Mouse (Mus musculus) mouse trophoblast stem cell (cell line): ENCODE data around the gene Zfp710.
"Not testable (repeated sequence)": the region's sequence is repeated elsewhere in the genome, so short reads cannot be mapped to it uniquely, and the experiment has no call there.

Experiments used
- in situ Hi-C, 2 experiments: fragments of 300-500 bp; cut with MseI, MboI; formaldehyde crosslinking; loops; 2 replicates in 1 of 2; 3 replicates in 1 of 2; pipeline ENCODE4 v1.15.1; 2025

Gene Zfp710

DNA sequence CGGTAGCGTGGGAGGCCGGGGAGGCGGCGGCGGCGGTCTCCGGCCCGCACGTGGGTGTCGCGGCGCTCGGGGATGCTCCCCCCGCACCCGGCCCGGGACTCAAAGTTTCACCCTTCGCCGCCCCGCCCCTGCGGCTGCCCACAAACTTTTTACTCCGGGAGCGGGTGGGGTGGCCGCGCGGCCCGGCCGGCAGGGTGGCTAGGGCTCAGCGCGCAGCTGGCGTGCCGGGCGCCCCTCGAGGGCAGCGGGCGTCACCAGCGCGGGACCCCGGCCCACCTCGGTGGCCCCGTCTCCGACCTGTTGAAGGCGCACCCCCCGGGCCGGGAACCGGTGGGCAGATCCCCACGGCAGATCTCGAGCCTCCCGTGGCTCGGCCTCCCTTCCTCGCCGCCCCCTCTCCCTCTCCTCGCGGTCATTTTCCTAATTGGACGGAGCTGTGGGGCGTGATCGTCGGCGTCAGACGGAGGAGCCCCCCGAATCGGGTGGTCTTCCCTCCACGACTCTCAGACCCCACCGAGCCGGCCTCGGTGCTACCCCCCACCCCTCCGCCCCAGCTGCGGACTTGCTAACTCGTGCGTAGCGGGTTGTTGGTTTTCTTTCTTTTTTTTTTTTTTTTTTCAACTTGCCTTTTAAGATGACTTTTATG lies 2.5 kb downstream of the Zfp710 start:
- in situ Hi-C loops = no loop called here

DNA sequence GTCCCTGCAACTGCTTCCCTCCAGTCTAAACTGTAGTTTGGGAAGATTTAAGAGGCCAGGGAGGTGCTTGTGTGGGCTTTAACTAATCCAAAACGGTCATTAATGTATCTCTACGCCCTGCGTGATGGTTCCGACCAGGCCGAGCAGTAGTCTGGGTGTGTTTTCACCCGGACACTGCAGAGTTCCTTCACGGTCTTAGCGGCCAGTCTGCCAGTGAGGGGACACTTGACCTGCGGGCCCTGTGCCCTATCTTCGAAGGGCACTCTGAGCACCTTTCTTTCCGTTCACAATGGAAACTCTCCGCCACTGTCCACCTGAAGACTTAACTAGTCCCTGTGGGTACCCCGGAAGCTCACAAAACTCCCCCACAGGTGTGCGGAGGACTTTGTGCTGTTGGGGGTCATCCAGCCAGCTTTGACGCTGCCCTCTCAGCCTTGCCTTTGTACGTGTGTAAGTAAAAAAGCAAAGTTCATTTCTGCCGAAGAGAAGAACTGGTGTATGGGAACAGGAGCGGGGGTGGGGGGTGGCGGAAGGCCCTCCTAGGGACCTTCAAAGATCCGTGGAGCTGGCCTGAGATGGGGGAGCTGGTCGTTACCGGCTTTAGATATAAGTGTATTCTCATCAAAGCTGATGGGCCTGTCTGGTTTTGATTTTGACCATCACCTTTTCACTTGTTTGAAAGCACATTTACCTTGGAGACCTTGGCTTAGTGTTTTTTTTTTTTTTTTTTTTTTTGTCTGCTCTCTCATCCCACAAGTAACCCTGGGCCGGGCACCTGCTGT lies 3.2 kb downstream of the Zfp710 start:
- in situ Hi-C loops = no loop called here

DNA sequence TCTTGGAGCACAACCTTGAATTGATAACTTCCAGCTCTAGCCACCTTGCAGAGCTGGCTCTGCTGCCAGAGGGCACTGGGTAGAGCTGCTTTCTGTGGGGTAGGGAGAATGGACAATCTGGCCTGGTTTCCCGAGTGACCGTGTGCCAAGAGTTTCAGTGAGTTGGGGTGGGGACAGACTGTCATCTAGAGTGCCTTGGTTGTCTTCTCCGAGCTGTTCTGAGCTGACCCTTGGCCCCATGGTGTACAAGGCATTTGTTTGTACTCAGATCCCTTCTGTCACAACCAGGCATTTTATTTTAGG lies 3.8 kb downstream of the Zfp710 start:
- in situ Hi-C loops = no loop called here

- in situ Hi-C loops = no loop called here
These were observed 5.4 kb downstream of the Zfp710 start for GRCm38 (mm10) chr7:80030009-80030408.

DNA sequence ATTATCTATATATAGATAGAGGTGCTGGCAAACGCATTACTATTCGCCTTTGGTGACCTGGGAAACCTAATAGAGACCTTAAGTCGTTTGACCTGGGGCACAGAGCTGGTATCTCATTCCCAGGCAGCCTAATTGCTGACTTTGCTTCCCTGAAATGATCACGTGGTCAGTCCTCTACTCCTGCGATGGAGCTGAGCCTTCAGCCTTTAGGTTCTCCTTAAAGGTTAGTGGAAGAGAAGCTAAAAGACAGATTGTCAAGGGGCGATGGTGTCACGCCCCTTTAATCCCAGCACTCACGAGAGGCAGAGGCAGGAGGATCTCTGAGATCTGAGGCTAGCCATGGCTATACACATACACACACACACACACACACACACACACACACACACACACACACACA lies 5.9 kb downstream of the Zfp710 start:
- in situ Hi-C loops = no loop called here

DNA sequence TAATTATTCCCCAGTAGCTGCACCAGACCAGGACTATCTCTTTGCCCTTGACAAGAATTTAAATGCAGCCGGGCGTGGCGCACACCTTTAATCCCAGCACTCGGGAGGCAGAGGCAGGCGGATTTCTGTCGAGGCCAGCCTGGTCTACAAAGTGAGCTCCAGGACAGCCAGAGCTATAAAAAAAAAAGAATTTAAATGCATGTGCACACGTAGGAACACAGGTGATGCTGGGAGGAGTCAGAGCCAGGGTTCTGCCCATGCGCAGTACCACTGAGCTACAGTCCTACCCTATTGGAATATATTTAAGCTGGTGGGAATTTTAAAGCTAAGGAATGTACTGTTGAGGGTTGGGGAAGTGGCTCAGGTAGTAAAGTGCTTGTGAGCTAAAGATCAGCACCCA lies 6.4 kb downstream of the Zfp710 start:
- in situ Hi-C loops = no loop called here

DNA sequence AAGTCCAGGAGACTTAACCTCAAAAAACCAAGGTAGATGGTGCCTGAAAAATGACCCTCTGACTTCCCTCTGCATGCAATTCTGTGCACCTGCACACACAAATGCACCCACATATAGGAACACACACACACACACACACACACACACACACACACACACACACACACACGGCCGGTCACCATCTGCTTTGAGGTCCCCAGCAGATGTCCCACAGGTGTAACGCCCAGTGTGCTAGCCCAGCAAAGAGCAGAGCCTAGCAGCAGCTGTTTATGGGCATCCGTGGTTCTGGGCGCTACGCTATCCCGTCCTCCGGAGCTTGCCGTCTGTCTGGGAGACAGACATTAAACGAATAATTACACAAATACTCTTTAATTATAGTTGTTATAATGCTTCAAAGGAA lies 6.9 kb downstream of the Zfp710 start:
- in situ Hi-C loops = no loop called here

DNA sequence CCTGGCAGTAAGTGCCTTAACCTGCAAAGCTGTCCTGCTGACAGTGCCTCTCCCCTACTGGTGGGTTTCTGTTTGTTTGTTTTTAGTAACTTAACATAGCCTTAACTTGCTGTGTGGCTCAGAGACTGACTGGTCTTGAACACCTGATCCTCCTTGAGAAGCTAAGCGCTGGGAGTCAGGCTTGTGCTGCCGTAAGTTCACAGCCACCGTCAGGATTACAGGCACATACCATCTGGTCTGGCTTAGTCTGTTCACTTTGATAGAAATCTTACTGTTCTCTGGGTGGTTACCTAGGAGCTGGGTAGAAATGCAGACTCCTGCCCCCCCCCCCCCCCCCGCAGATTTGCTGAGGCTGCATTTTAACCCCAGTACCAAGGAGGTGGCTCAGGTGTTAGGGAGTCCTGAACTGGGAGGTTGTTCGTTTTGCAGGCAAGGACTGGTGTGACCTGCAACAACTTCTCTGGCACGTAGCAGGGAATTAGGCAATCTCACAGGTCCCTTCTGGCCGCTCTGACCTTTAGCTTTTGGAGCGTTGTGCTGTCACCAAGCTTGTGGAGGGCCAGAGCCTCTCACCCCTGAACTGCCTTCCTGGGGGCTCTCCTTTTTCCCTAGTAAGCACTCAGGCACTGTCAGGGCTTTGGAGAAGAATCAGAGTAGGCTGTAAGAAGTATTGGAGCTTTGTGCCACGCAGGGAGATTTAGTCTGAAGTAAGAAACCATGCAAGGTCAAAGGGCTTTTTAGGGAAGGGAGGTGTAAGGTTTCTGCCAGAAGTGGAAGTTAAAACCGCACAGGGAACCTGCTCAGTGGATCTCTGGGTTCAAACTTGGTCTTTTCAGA lies 7.8 kb downstream of the Zfp710 start:
- in situ Hi-C loops = no loop called here

- in situ Hi-C loops = no loop called here
These were observed 8.6 kb downstream of the Zfp710 start for GRCm38 (mm10) chr7:80033064-80033717.

DNA sequence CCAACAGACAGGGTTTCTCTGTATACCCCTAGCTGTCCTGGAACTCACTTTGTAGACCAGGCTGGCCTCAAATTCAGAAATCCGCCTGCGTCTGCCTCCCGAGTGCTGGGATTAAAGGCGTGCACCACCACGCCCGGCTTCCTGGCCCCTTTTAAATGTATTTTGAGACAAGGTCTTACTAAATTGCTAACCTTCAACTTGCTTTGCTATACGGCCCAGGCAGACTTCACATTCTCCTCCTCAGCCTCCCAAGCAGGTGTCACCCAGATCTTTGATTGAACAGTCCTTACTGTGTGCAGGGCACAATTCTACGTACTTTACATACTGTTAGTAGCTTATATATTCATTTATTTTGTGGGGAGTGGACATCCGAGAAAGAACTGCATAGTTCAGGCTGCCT lies 9.2 kb downstream of the Zfp710 start:
- in situ Hi-C loops = no loop called here

DNA sequence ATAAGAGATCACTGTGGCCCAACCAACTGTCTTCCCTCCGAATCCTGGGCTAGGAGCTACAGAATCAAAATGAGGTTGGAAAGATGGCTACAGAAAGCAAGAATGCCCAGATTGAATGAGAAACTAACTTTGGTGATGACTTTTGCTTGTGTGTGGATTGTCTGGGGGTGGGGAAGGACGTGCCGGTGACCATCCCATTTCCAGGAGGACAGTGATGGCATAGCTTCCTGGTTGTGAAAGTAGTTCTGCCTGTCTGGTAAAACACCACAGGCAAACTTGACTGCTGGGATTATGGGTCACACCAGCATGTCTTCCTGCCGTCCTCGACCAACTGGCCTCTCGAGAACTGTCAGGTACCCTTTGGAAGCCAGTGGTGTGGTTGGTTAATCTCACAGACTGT lies 10.5 kb downstream of the Zfp710 start:
- in situ Hi-C loops = no loop called here

GRCm38 (mm10) chr7:80035748-80036147 lies 11.1 kb downstream of the Zfp710 start:
- in situ Hi-C loops = no loop called here

- in situ Hi-C loops = no loop called here
These were observed 15.1 kb downstream of the Zfp710 start for GRCm38 (mm10) chr7:80039699-80040098.

- in situ Hi-C loops = no loop called here
These were observed 19.6 kb downstream of the Zfp710 start for GRCm38 (mm10) chr7:80044170-80044569.

DNA sequence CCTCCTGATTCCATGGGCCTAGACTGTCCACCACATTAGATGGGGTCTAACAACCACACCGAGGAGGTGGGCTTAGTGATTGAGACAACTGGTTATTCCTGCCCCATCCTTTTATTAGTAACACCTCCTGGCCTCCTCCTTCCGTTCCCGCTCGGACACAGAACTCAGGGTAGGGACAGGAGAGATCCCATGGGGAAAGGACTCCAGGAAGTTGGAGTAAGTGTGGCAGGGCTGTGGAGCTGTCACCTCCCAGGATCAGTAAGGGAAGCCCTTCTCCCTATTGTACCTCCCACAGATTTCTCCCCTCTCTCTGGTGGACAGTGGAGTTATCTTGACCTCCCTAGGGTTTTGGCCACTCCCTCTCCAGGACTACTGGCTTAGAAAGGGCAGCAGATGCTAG lies 22.4 kb downstream of the Zfp710 start:
- in situ Hi-C loops = no loop called here

DNA sequence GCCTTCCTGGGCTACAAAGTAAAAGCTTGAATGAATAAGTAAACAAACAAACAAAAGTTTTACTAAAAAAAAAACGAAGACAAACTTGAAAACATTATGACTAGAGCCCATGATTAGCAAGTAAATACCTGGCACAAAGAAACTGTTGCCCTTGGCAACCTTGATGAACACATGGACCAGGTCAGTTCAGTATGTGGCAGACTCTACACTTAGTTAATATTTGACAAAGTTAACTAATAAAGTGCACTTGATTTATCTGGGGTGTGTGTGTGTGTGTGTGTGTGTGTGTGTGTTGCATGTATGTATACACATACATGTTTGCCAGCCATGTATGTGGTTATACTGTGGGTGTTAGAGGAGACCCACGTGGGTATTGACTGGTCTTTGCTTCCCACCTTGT lies 25.1 kb downstream of the Zfp710 start:
- in situ Hi-C loops = no loop called here

DNA sequence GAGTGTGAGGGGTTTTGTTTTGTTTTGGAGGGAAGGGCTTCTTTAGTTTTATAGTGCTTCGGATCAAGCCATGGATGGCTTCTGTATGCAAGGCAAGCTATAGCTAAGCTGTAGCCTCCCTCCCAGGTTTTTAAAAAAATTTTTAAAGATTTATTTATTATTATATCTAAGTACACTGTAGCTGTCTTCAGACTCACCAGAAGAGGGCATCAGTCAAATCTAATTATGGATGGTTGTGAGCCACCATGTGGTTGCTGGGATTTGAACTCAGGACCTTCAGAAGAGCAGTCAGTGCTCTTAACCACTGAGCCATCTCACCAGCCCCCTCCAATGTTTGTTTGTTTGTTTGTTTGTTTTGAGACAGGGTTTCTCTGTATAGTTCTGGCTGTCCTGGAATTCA lies 25.8 kb downstream of the Zfp710 start:
- in situ Hi-C loops = not testable (repeated sequence)

- in situ Hi-C loops = no loop called here
These were observed 27.2 kb downstream of the Zfp710 start for GRCm38 (mm10) chr7:80051835-80052234.

DNA sequence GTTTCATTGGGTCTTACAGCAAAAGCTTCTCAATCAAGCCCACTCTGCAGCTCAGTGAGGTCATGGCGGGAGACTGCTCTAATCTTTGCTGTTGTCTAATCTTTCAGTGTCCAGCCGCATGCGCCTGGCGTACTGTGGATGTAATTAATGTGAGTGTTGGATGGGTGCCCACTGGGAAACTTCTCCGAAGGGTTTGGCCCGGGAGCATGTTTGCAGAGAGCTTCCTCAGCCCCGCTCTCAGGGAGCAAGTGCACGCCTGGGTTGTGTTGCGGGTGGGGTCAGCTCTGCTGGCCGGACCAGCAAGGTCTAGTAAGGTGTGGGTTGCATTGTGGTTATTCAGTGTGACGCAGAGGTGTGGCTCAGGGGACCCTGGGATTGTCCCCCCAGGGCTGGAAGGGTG lies 27.6 kb downstream of the Zfp710 start:
- in situ Hi-C loops = no loop called here

DNA sequence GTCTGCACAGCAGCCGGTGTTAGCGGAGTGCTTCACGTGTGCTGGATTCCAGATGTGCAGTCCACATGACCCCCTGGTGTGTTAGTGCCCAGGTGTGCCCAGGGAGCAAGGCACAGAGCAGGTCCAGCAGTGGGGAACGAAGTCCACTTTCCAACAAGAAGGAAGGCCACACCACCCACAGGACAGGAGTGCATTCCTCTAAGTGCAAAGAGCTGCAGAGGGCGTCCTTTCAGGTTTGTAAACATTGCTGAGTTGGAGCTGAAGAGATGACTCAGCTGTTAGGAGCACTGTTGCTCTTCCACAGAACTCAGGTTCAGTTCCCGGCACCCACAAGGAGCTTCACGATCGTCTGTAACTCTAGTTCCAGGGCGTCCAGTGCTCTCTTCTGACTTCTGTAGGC lies 28.5 kb downstream of the Zfp710 start:
- in situ Hi-C loops = no loop called here

GRCm38 (mm10) chr7:80055781-80056180 lies 31.2 kb downstream of the Zfp710 start:
- in situ Hi-C loops = no loop called here

GRCm38 (mm10) chr7:80057002-80057691 lies 32.5 kb downstream of the Zfp710 start:
- in situ Hi-C loops = no loop called here
